Mouse (Mus musculus): Measurements from ENCODE around the gene Rnf157.
A peak's percentile ranks its signal among the peaks of the same experiment; 100 is the strongest.
"Not testable (repeated sequence)": the region's sequence is repeated elsewhere in the genome, so short reads cannot be mapped to it uniquely, and the experiment has no call there.

Rnf157 gene

DNA sequence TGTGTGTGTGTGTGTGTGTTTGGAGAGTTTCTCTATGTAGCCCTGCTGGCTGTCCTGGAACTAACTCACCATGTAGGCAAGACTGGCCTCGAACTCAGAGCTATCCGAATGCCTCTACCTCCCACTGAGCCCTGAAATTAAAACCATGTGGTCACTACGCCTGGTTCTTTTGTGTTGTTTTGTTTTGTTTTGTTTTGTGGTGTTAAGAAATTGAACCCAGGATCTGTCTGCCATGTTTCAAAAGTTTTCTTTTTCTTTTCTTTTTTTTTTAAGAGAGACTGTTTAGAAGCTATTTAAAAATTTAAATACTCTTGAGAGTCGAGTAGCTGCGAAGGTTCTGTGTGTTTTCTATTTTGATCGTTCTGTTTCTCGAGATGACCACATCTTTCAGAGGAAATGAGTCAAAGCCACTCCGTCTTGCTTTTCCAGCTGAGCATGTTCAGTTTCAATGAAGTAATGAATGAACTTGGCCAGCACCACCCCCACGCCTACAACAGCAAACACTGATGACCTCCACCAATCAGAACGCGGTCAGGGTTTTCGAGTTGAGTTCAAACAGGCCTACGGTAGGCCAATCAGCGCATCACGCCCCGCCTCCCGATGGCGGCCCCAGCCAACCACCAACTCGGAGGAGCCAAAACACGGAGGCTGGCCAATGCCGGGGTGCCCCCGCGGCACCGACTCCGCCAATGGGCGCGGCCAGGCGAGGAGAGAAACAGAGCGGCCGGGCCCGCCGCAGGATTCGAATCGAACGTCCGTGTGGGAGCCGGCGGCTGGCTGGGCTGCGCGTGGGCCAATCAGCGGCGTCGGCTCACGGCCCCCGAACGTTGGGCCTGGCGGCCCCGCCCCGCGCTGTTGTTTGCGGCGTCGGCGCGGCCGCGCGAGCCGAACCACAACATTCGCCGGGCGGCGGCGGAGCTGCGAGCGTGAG lies 20.8 kb upstream of the Rnf157 start, which contains the start of gene Ubald2:
Ubald2 (plus strand) TSS at position 739 of the 931 bp plus-strand sequence.
- peak; percentile 99 for DNase-seq

DNA sequence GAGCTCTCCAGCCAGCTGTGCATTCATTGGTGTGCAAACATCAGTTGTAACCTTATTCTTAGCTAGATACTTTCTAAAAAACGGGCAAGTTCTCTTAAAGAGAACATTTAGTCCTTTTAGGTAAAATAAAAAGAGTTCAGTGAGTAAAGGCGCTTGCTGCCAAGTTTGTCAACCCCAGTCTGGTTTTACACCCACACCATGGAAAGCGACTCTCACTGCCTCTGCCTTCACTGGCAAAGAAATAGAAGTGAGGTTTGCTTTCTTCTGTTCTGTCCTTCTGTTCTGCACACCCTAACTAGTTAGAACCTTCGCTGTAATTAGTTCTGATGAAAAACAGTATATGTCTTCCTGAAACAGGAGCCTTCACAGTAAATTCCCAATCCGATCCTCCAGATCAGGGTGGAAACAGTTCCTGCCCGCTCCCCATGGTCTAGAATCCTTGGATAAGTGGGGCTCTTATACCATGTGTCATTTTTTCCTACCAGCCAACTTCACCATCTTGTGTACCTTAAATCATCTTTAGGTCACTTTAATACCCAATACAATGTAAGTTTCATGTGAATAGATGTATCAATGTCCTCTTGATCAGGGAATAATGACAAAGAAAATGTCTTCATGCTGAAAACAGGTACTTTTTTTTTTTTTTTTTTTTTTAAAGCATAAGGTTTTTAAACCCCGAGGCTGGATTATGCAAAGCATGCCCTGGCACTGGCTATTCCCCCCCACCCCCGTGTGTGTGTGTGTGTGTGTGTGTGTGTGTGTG lies 19.9 kb upstream of the Rnf157 start:
- DNase-seq: no peak

GRCm38 (mm10) chr11:116432127-116432526 lies 19.3 kb upstream of the Rnf157 start:
- DNase-seq: no peak

- no peak for DNase-seq
Observed at GRCm38 (mm10) chr11:116431428-116432077, 18.7 kb upstream of the Rnf157 start.

- DNase-seq: peak; percentile 60
Observed at GRCm38 (mm10) chr11:116430723-116431427, 18.0 kb upstream of the Rnf157 start.

- no peak for DNase-seq
Observed at GRCm38 (mm10) chr11:116429862-116430613, 17.2 kb upstream of the Rnf157 start.

GRCm38 (mm10) chr11:116428872-116429859 lies 16.3 kb upstream of the Rnf157 start:
- DNase-seq: peak; percentile 60

- DNase-seq: no peak
Observed at GRCm38 (mm10) chr11:116426852-116427575, 14.2 kb upstream of the Rnf157 start.

GRCm38 (mm10) chr11:116426328-116426727 lies 13.5 kb upstream of the Rnf157 start:
- DNase-seq: not testable (repeated sequence)

GRCm38 (mm10) chr11:116424621-116425407 lies 12.0 kb upstream of the Rnf157 start:
- DNase-seq: no peak

DNA sequence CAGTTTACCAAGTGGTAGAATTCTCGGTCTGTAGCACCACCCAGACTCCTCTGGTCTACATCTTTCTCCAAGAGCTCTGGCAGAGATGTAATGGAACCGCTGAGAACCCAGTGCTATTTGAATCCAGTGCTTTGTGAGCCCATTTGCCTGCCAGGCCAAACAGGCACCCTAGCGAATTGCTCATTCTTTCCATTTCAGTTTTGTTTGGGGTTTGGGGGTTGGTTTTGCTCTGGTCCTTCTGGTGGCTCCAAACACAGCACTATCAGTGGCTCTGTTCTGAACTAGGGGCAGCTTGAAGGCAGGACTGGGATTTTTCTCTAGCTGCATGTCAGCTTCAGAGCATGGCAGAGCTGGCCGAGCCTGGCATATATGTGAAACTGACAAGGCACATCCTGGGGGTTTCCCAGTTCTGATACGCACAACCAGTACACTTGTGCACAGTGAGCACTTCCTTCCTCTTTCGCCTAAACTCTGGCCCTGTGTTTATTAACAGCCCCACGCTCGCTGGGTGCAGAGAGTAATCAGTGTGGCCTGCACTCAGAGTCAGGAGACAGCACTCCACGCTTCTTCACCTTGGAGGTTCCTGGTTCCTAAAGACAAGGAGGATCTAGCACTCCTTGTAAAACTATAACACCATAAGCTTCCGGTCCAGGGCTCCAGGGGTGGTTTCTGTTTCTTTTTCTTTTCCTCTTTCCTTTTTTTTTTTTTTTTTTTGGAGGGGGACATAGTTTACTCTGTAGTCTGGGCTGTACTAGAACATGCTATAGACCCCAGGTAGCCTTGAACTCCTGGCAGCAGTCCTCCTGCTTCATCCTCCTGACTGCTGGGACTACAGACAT lies 11.2 kb upstream of the Rnf157 start:
- DNase-seq: no peak

DNA sequence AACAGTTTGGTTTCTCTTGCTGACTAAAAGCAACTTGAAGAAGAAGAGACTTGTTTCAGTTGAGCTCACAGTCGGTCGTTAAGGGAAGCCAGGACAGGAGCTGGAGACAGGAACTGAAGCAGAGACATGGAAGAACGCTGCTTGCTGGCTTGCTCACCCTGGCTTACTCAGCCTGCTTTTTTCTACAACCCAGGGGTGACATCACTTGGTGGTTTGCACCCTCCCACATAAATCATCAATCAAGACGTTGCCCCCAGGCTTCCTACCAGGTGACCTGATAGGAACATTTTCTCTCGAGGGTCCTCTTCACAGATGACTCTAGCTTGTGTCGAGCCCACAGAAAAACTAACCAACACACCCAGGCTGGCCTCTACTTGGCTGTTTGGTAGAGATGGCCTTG lies 10.4 kb upstream of the Rnf157 start:
- no peak for DNase-seq

GRCm38 (mm10) chr11:116422562-116422961 lies 9.7 kb upstream of the Rnf157 start:
- no peak for DNase-seq

- DNase-seq: no peak
Observed at GRCm38 (mm10) chr11:116421102-116421501, 8.3 kb upstream of the Rnf157 start.

- no peak for DNase-seq
Observed at GRCm38 (mm10) chr11:116418841-116419462, 6.1 kb upstream of the Rnf157 start.

DNA sequence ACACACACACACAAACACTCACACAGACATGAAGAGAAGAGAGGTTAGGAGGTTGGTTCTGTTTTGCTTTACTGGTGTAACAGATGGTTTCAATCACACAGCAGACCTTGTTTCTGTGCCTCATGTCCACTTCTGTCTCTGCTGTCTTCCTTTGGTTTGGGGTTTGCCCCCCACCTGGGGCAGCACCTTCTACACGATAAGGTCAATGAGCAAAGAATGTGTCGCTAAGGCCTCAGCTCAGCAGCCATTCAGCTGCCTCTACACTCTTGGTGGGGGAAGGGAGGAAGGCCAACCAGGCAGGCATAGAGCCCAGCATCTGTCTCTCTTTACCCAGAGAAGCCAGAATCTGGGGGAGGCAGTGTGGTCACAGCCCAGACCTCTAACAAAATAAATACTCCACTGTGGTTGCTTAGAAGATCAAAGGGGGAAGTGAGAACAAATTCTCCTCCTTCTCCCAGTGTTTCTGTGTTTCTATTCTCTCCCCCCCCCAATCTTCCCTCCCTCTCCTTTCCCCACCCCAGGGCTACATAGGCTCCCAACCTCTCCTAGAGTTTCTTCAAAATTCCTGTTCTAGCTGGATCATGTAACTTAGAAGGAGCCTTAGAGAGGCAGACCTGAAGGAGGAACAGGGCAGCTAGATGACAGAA lies 5.5 kb upstream of the Rnf157 start:
- peak; percentile 33 for DNase-seq

DNA sequence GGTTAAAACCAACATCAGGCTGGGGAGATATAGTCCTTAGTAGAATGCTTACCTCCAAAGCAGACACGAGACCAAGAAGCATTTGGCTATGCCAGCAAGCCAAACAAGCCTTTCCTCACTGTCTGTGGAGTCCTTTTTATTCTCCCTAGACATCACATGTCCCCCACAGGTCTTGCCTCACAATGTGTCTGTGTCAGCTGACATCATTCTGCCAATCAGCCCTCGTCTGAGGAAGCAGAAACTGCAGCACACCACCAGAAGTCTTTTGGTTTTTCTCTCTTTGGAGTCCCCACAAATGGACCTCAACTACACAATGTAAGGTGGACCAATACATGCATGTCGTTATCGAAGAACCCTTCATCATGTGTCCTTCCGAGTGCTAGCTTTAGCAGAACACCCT lies 4.2 kb upstream of the Rnf157 start:
- no peak for DNase-seq

Data from liver (tissue).